Mouse (Mus musculus): ENCODE measurements around the gene Sorbs1.

Gene Sorbs1

GRCm38 (mm10) chr19:40407186-40407585 is 106.4 kb downstream of the Sorbs1 start:
- DNase-seq (ENCODE audit: low read depth, low spot score) = no peak

DNA sequence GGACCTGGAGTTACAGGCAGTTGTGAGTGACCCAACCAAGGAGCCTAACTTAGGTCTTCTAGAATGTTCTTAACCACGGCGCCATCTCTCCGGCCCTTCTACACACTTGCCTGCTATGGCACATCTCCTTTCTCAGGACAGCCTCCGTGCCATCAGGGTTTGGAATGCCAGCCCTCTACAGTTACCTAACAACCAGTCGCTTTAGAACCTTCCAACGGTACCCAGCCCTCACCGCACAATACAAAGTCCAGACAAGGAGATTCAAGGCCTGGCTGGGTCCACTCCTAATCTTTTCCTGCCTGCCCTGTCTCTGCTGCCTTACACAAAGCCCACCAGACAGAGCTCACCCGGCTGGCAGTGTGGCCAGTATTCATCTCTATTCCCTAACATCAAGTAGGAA is 106.9 kb downstream of the Sorbs1 start:
- DNase-seq (ENCODE audit: low read depth, low spot score) = no peak

DNA sequence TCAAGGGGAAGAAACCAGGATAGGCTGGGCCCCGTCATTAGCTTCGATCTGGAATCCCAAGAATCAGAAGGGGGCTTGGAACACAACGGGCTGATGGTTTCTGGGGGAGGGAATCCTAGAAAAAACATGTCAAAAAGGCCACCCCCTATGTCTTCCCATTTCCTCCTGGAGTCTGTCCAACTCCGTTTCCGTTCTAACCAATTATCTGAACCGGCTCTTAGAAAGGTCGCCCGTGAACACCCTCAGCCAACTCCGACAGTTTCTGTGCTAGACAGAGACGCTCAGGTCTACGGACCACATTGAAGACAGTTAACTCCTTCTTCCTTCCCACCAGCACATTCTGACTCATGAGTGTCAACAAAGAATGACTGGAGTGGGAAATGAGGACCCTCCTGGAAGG is 107.8 kb downstream of the Sorbs1 start:
- DNase-seq (ENCODE audit: low read depth, low spot score) = no peak

DNA sequence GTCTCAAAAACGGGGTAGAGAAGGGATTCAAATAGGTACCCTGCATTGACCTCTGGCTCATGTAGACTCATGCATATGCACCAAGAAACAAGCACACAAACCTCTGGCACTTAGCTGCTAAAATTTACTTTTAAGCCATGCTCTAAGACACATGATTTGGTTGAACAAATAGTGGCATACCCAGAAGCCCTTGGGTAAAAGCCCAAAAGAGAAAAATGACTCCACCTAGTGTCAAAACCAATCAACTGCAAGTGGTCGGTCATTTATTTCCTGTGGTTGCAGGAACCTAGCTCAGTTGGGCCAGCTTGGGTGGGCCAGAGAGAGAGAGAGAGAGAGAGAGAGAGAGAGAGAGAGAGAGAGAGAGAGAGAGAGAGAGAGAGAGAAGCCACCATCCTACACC is 109.0 kb downstream of the Sorbs1 start:
- no peak for DNase-seq (ENCODE audit: low read depth, low spot score)

DNA sequence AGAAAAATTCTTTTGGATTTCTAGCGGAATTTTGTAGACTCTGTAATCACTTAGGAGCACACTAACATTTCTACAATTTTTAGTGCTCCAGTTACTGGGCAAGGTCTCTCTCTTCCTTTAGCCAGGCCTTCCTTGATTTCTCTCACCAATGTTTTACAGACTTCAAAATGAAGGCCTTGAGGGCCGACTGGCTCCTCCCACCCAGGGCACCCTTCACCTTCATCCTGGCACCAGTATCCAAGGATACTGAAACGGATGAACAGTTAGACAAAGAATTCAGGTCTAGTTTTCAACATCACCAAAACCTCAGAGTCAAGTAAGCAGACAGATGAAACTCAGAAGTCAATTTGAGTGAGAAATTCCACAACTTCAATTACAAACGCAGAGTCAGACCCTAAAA is 109.6 kb downstream of the Sorbs1 start:
- DNase-seq (ENCODE audit: low read depth, low spot score) = no peak

DNA sequence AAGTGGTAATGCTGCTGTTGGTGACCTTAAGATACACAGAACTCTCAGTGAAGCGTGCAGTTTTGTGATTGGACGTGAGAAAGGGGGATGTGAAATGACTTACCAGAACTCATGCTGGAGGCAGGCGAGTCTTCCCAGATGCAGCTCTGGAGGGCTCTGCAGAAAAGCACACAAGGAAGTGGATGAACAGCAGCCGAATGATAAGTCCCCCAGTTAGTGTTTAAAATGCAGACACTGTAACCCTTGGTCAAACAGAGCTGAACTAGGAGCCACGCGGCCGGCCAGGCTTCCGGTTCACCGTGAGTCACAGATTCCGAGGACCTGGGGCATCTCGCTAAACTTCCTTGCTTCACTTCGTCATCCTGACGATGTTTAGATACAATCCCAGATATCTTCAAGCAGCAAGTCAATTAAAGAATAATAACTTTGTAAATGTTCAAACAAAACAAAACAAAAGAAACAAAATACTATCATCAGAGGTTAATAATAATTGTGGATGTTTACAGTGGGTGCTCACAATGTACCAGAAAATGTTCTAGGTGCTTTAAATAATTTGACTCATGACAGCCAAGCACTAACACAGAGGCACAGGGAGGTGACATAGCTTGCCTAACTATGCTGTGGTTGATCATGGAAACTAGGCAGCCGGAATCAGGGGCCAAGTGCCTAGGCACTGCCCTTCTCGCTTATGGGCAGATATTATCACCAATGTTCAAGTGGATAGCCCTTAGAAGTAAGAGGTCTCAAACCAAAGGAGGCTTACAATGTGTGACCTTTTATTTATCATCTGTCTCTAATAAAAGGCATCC is 111.2 kb downstream of the Sorbs1 start:
- DNase-seq (ENCODE audit: low read depth, low spot score) = no peak

- peak; percentile 27 for DNase-seq (ENCODE audit: low read depth, low spot score)
Observed at GRCm38 (mm10) chr19:40401213-40401612, 112.4 kb downstream of the Sorbs1 start.

DNA sequence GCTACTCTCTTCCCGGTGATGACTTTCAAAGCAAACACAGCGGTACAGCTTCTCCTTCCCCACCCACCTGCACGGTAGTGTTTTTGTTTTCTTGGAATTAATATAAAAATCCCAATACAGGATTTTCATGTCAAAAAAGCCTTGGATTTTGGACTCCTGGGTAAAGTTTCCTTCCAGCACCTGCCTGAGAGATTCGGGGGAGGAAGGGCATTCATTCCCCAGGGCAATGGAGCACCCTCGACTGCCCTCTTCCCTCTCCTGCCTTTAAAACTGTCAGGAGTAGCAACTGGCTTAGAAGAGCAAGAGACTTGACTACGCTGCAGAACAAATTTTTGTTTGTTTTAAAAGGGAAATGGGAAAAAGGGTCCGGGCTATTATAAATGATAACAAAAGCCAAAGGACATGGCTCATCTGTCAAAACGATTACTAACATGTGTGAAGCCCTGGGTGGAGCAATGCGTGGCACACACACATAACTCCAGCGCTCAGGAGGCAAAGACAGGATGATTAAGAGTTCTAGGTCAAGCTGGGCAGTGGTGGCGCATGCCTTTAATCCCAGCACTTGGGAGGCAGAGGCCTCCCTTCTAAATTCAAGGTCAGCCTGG is 113.1 kb downstream of the Sorbs1 start:
- no peak for DNase-seq (ENCODE audit: low read depth, low spot score)

DNA sequence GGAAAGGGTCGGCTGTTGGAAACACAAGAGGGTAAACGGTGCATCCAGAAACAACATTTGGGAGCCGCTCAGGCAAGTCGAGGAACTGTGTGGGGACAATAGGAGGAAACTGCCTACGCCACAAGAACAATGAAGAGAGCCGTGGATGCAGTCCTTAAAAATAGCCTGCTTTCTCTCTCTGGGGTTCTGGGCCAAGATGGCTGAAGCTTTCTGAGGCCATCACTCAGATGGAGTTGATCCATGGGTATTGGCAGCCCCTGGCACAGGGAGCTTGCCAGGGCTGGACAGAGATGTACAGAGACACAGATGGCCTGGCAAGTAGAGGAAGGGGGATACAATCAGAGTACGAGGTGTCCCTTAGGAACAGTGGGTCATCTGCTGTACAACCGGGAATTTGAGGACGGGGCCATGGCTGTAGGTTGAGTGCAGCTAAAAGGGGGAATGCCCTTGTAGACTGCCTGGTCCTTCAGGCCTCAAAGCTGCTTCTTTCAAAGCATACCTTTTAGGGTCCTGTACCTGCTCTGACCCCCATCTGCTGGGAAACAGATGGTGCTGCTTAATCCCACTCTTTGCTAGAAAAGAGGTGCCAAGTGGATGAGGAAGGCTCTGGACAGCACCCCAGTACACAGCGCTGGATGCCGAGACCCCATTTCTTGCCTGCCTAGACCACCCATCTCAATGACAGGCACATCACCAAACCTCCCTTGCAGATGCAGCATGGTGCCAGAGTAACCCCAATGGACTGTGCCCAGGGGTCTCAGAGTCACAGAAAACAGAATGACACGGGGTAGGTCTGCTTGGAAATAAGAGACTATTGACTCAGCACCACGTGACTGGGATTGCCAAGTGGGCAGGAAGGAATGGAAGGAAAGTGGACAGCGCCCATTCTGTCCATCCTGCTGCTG is 117.6 kb downstream of the Sorbs1 start:
- DNase-seq (ENCODE audit: low read depth, low spot score) = no peak

GRCm38 (mm10) chr19:40395321-40395695 is 118.3 kb downstream of the Sorbs1 start:
- DNase-seq (ENCODE audit: low read depth, low spot score) = no peak

- DNase-seq (ENCODE audit: low read depth, low spot score) = no peak
Observed at GRCm38 (mm10) chr19:40394555-40395320, 118.8 kb downstream of the Sorbs1 start.

GRCm38 (mm10) chr19:40392795-40393392 is 120.7 kb downstream of the Sorbs1 start:
- no peak for DNase-seq (ENCODE audit: low read depth, low spot score)

DNA sequence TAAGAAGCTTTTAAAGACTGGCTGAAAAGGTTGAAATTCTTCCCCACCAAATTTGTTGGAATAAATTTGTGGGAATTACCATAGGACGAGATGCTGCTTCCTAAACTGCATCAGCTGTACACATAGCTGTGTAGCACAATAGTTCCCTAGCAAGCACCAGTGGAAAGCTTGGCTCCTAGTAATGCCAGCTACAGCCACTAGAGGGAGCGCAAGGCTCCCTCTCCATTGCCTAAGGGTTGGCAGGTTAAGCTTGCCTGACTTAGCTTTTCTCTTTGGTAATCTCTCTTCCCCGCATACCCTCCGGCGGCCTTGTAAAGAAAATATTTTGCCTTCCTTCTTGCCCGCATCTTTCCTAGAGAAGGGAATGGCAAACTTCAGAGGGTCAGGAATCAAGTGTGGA is 122.1 kb downstream of the Sorbs1 start:
- peak; percentile 80 for DNase-seq (ENCODE audit: low read depth, low spot score)

DNA sequence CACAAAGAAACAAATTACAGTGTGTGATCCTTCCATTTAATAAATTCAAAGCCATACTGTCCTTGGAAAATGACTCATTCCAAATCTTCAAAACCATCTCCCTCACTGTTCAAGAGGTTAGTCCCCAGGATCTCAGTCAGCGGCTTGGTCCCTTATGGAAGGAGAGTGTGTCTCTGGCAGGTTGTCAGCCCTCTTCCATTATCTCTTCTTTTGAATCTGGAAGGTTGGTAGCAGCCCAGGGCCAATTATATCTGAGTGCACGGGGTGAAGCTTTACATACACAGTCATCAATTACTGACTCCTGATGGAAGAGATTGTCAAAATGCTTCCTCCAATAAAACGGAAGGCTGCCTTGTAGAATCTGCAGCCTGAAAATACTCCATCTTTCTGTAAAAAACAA is 126.7 kb downstream of the Sorbs1 start:
- no peak for DNase-seq (ENCODE audit: low read depth, low spot score)

GRCm38 (mm10) chr19:40385334-40385733 is 128.2 kb downstream of the Sorbs1 start:
- DNase-seq (ENCODE audit: low read depth, low spot score) = no peak

DNA sequence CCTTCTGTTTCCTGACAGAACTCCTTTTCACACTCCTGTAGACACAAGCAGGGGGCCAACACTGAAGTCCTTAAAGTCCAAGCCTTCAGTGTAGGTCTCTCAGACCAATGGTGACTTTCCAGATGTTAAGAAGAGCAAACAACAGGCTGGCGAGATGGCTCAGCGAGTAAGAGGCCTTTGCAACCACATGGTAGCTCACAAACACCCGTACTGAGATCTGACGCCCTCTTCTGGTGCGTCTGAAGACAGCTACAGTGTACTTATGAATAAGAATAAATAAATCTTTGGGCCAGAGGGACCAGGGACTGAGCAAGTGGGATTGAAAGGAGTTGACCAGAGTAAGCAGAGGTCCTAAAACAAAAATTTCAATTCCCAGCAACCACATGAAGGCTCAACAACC is 129.6 kb downstream of the Sorbs1 start:
- DNase-seq (ENCODE audit: low read depth, low spot score) = no peak

GRCm38 (mm10) chr19:40380656-40381055 is 132.9 kb downstream of the Sorbs1 start:
- no peak for DNase-seq (ENCODE audit: low read depth, low spot score)

DNA sequence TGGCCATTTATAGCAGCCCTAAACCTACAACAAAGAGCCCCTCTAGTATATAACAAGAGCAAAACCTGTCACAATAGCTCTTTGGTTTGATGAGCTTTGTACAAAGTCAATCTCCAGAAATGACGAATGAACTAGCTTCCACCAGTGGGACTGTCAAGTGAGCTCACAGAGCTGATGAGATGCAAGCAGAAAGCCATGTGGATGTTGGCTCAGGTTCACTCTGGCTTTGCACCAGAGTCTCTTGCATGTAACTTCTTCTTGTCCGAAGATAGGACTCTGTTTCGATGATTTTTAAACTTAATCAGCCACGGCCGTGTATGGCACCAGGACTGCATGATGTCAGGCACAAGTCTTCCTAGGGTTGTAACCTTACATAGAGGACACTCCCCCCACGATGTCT is 133.6 kb downstream of the Sorbs1 start:
- DNase-seq (ENCODE audit: low read depth, low spot score) = no peak

DNA sequence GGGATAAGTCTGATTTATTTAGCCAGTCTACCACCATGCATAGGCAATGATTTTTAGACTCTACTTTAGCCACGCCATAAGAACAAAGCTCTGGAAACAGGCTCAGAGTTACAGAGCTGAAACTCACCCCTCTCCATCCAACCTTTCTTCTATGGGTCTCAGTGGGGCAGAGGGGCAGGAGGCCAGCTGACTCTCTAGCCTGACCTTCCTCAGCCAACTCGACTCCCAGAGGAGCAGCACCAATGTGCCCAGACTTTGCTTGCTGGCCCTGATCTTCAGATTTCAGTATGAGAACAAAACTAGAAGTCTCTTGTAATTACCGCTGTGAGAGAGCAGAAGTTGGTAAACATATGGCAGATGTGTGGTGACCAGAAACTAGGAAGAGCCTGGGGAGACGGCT is 134.5 kb downstream of the Sorbs1 start:
- DNase-seq (ENCODE audit: low read depth, low spot score) = no peak

DNA sequence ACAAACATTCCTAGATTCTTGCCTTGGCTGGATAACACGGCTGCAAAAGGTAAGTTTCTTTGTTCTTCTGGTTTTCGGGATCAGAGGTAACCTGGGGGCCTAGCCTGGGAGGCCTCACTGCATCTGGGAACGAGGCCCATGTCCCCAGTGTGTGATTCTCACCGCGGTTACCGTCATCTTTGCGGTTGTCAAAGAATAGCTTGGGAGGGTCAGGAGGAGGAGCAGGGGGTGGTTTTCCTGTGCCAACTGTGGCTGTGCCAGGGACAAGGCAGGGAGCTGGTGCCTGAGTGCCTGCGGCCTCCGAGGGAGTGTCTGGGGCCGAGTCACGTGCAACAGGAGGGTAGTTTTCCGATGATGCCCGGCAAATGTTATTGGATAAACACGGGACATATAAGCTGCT is 135.9 kb downstream of the Sorbs1 start:
- DNase-seq (ENCODE audit: low read depth, low spot score) = peak; percentile 80

DNA sequence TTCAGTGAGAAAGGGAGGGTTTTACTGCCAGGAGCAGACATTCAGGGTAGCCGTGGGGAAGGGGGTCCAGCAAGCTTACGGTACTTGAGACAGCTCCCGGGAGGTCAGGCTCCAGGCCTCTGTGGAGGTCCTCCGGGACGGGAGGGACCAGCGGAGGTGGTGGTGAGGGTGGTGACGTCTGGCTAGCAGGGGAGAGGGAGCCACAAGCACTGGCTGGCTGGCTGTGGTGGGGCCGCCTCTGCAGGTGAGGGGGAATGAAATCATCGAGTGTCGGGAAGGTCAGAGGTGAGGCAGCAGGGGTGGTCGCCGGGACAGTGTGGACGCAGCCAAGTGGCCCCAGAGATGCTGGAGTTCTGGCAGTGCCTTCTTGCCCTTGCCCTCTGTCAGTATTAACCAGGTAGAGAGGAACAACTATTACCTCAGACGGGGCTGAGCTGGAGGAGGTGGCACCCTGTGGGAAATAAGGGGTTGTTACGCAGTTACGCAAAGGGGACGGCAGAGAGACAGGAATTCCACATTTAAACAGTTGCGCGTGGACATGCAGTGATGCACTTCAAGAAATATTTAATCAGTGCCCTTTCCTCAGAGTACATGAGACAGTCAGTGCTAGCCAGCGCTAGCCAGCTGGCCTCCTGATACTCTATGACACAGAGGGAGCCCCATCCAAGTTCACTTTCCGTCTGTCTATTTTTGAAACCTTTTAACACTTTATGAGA is 136.9 kb downstream of the Sorbs1 start:
- peak; percentile 76 for DNase-seq (ENCODE audit: low read depth, low spot score)
